Mouse (Mus musculus) lung, postnatal 10 days (tissue): ENCODE results near the gene Phf11a.
"Not testable (repeated sequence)": the region's sequence is repeated elsewhere in the genome, so short reads cannot be mapped to it uniquely, and the experiment has no call there.

Experiments
- DNase-seq: peaks from one replicate; pipeline ENCODE4 v3.0.0; 2021

Gene Phf11a

GRCm38 (mm10) chr14:59297391-59297790 is at the start of gene Phf11a:
Gene Phf11a (minus strand): TSS chr14:59297522.
- peak; percentile 7 for DNase-seq

GRCm38 (mm10) chr14:59341189-59341588 is 43.9 kb upstream of the Phf11a start, which contains the start of gene Phf11b:
Gene Phf11b (minus strand): TSS chr14:59341351.
- DNase-seq: peak; percentile 13

- no peak for DNase-seq
Observed at GRCm38 (mm10) chr14:59339541-59339940, 42.2 kb upstream of the Phf11a start.

- DNase-seq: not testable (repeated sequence)
Observed at GRCm38 (mm10) chr14:59336056-59336455, 38.7 kb upstream of the Phf11a start.

- peak; percentile 38 for DNase-seq
Observed at GRCm38 (mm10) chr14:59330499-59330898, 33.2 kb upstream of the Phf11a start.

GRCm38 (mm10) chr14:59319970-59320369 is 22.6 kb upstream of the Phf11a start:
- DNase-seq: not testable (repeated sequence)

GRCm38 (mm10) chr14:59319036-59319435 is 21.7 kb upstream of the Phf11a start:
- not testable (repeated sequence) for DNase-seq

GRCm38 (mm10) chr14:59291769-59292168 is 5.6 kb downstream of the Phf11a start:
- DNase-seq: not testable (repeated sequence)

- DNase-seq: not testable (repeated sequence)
Observed at GRCm38 (mm10) chr14:59274961-59275360, 22.4 kb downstream of the Phf11a start.

- peak; percentile 28 for DNase-seq
Observed at GRCm38 (mm10) chr14:59260056-59260455, 37.3 kb downstream of the Phf11a start, which contains the start of gene Gm6904. Gene Gm6904 (minus strand): TSS chr14:59260216.

GRCm38 (mm10) chr14:59255861-59256260 is 41.5 kb downstream of the Phf11a start:
- DNase-seq: not testable (repeated sequence)

- peak; percentile 10 for DNase-seq
Observed at GRCm38 (mm10) chr14:59250350-59250749, 47.0 kb downstream of the Phf11a start.

- no peak for DNase-seq
Observed at GRCm38 (mm10) chr14:59233635-59234034, 63.7 kb downstream of the Phf11a start.

- DNase-seq: peak; percentile 22
Observed at GRCm38 (mm10) chr14:59232003-59232402, 65.3 kb downstream of the Phf11a start.

GRCm38 (mm10) chr14:59230331-59230966 is 66.9 kb downstream of the Phf11a start:
- DNase-seq: no peak

GRCm38 (mm10) chr14:59229822-59230221 is 67.5 kb downstream of the Phf11a start:
- no peak for DNase-seq
